Mouse (Mus musculus) small intestine, adult 2 months (tissue): ENCODE measurements around the gene Ddb1. TPM values are rescaled to one million over a fixed set of nuclear protein-coding genes. Genes with fewer than 3 reads are reported as not detected.

ENCODE experiments used
- H3K27ac ChIP-seq: fragments of 200-500 bp; 2 replicates; pipeline ENCODE4 v1.5.1; 2012; ENCODE audit warnings: low read depth, low read length, control low read depth, inconsistent platforms; ENCODE audit not compliant: insufficient read depth
- H3K27me3 ChIP-seq: fragments of 200-500 bp; 2 replicates; pipeline ENCODE4 v1.6.1; 2012; ENCODE audit warnings: mild to moderate bottlenecking, moderate library complexity, low read length, inconsistent platforms; ENCODE audit not compliant: control insufficient read depth, insufficient read depth
- H3K36me3 ChIP-seq: fragments of 200-500 bp; 2 replicates; pipeline ENCODE4 v1.6.1; 2012; ENCODE audit warnings: mild to moderate bottlenecking, low read length, control low read depth, inconsistent platforms; ENCODE audit not compliant: control insufficient read depth, insufficient read depth
- H3K4me1 ChIP-seq: fragments of 200-500 bp; 2 replicates; pipeline ENCODE4 v1.6.1; 2012; ENCODE audit warnings: low read length, inconsistent platforms, mixed read lengths; ENCODE audit not compliant: control insufficient read depth, insufficient read depth, insufficient read length
- H3K4me3 ChIP-seq: fragments of 200-500 bp; 2 replicates; pipeline ENCODE4 v1.5.1; 2012; ENCODE audit warnings: low read depth, mild to moderate bottlenecking, control low read depth, inconsistent platforms, low read length, moderate library complexity
- CTCF ChIP-seq: fragments of 200-500 bp; IDR thresholded peaks from 2 replicates; pipeline ENCODE4 v1.5.1; 2012; ENCODE audit warnings: low read depth, mild to moderate bottlenecking, control low read depth, inconsistent platforms, low read length, moderate library complexity, mixed read lengths; ENCODE audit not compliant: insufficient replicate concordance, insufficient read length; ENCODE audit errors: extremely low read depth
- POLR2A ChIP-seq: fragments of 200-500 bp; IDR thresholded peaks from 2 replicates; pipeline ENCODE4 v1.6.1; 2012; ENCODE audit warnings: low read depth, mild to moderate bottlenecking, control low read depth, inconsistent platforms, low read length, moderate library complexity
- WGBS: fragments of 180-500 bp; shearing (Covaris S2); methylation state at CpG from one replicate; pipeline ENCODE4 v1.1.7; 2018; 5-methylcytosine and 5-hydroxymethylcytosine counted together
- polyA plus RNA-seq: library from polyadenylated mRNA; depleted of rRNA; stranded (reverse); fragments of >200 nt; gene quantifications from 2 replicates; pipeline ENCODE4 v1.2.3, GENCODE M21; 2012

Ddb1 gene
- polyA plus RNA-seq, 1 experiment = 57.2 TPM

GRCm38 (mm10) chr19:10640080-10640479, 35.0 kb downstream of the Ddb1 start:
- Histone ChIP-seq H3K27me3 (no peaks in the 10 kb centered on the region), H3K4me1 (peaks cover 15% of the 10 kb centered on the region), H3K27ac (no peak overlapping the region), H3K36me3 (no peaks in the 10 kb centered on the region), H3K4me3 (no peak overlapping the region)
- WGBS = 48% methylated on average over 5 of the region's 5 CpGs
- no peak for TF ChIP-seq CTCF
- no peak for TF ChIP-seq POLR2A

DNA sequence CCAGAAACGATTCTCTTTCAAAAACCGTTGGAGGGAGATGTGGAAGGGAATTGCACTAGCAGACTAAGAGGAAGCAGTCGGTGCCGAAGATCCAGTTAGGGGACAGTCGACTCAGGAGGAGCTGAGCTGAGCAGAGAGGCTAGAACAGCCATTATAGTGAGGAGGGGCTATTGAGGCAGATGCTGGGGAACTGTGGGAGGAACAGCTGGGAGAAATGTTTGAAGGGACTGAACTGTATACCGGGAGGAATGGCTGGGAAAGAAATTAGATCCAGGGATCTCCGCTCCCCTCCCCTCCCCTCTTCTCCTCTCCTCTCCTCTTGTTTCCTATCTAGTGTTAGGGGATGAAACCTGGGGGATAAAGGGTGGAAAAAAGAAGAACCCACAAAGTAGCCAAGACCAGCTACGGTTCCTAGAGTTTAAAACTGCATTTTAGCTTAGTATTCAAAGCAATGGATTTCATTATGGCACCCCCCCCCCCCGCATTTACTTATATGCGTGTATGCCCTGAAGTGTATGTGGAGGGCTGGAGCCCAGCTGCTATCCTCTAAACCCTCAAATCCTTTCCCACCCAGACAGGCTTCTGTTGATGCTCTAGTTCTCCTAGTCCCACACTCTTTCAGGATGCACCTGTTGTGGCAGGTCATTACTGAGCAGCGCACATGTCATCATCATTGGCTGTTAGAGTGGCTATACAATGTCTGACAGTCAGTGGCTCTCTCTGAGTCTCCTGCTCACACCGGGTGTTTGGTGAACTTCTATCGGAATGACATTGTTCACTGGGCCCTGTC, 35.7 kb downstream of the Ddb1 start:
- Histone ChIP-seq H3K27ac (no peak overlapping the region), H3K36me3 (no peaks in the 10 kb centered on the region), H3K4me1 (peaks cover 12% of the 10 kb centered on the region; the same call in 1 of the 2 replicates), H3K4me3 (no peak overlapping the region), H3K27me3 (no peaks in the 10 kb centered on the region)
- WGBS = 68% methylated on average over 13 of the region's 13 CpGs
- TF ChIP-seq CTCF (no peak), POLR2A (no peak)

GRCm38 (mm10) chr19:10645616-10646015, 40.5 kb downstream of the Ddb1 start:
- TF ChIP-seq POLR2A (no peak), CTCF (no peak)
- H3K36me3 ChIP-seq = no peaks in the 10 kb centered on the region
- no peak overlapping the region for H3K4me3 ChIP-seq
- no peak overlapping the region for H3K27ac ChIP-seq
- H3K4me1 ChIP-seq = no peaks in the 10 kb centered on the region; the same call in 1 of the 2 replicates
- H3K27me3 ChIP-seq = no peaks in the 10 kb centered on the region
- 86% methylated on average over 2 of the region's 2 CpGs for WGBS

GRCm38 (mm10) chr19:10648156-10648555, 43.0 kb downstream of the Ddb1 start:
- H3K27me3 ChIP-seq = no peaks in the 10 kb centered on the region
- H3K27ac ChIP-seq = no peak overlapping the region
- no peaks in the 10 kb centered on the region for H3K36me3 ChIP-seq
- WGBS = 81% methylated on average over 8 of the region's 8 CpGs
- TF ChIP-seq CTCF (no peak), POLR2A (no peak)
- no peak overlapping the region for H3K4me3 ChIP-seq
- no peaks in the 10 kb centered on the region for H3K4me1 ChIP-seq

GRCm38 (mm10) chr19:10656058-10656457, 50.9 kb downstream of the Ddb1 start:
- no peak overlapping the region for H3K4me3 ChIP-seq
- no peaks in the 10 kb centered on the region for H3K27me3 ChIP-seq
- TF ChIP-seq POLR2A (no peak), CTCF (no peak)
- H3K36me3 ChIP-seq = no peaks in the 10 kb centered on the region
- WGBS = 62% methylated on average over 3 of the region's 3 CpGs
- peaks cover 26% of the 10 kb centered on the region; the same call in 1 of the 2 replicates for H3K4me1 ChIP-seq
- H3K27ac ChIP-seq = peak overlapping the region; percentile 73

DNA sequence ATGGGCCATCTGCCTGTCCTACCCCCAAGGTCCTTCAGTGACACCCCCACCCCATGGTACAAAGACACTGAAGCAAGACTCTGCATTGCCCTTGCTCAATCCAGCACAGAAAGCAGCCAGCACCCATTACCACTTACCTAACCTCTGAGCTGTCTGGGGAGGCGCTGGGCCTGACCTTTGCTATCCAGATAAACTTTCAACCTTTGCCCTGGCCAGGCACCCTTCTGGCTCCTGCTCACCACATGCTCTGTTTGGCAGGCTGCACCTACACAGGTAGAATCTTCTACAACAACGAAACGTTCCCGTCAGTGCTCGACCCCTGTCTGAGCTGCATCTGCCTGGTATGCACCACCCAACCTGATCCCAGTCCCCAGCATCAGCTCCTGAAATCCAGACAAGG, 52.6 kb downstream of the Ddb1 start:
- Histone ChIP-seq H3K4me1 (peaks cover 33% of the 10 kb centered on the region; the same call in 1 of the 2 replicates), H3K36me3 (no peaks in the 10 kb centered on the region), H3K27ac (peak overlapping the region; percentile 96), H3K27me3 (no peaks in the 10 kb centered on the region), H3K4me3 (peak overlapping the region; percentile 39)
- WGBS = 18% methylated on average over 5 of the region's 5 CpGs
- TF ChIP-seq CTCF = no peak
- no peak for TF ChIP-seq POLR2A

DNA sequence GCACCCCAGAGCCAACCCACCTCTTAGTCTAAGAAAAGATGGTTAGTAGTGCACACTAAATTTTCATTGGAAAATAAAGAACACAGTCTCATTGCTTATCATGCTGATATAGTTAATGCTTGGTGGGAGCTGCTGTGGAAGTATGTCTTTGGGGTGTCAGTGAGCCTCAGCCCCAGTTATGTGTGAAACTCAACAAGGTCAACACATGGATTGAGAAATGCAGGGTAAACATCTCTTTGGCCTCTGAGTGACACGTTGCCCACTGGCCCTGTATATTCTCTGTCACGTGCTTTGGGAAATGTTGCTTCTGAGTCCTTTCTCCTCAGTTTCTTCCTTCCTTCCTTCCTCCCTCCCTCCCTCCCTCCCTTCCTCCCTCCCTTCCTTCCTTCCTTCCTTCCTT, 53.3 kb downstream of the Ddb1 start:
- 68% methylated on average over 2 of the region's 2 CpGs for WGBS
- H3K4me1 ChIP-seq = peaks cover 33% of the 10 kb centered on the region; the same call in 1 of the 2 replicates
- TF ChIP-seq POLR2A (no peak), CTCF (no peak)
- H3K27ac ChIP-seq = peak overlapping the region; percentile 96
- no peak overlapping the region for H3K4me3 ChIP-seq
- H3K36me3 ChIP-seq = no peaks in the 10 kb centered on the region
- H3K27me3 ChIP-seq = no peaks in the 10 kb centered on the region
